Mouse (Mus musculus) midbrain, embryonic 14.5 days (tissue): Measurements from ENCODE around the gene Tns3. TPM values are rescaled to one million over a fixed set of nuclear protein-coding genes. Genes with fewer than 3 reads are reported as not detected.
A peak's percentile ranks its signal among the peaks of the same experiment; 100 is the strongest.

Experiments
- ATAC-seq: fragments of 200-750 bp; cut with Nextera tagmentation; 2 replicates; pipeline ENCODE4 v1.8.0; 2017; ENCODE audit warnings: moderate number of reproducible peaks, moderate library complexity; ENCODE audit not compliant: low FRiP score, low TSS enrichment
- DNase-seq: peaks from one replicate; pipeline ENCODE4 v3.0.0-alpha.2; 2015
- H3K27ac ChIP-seq: fragments of 300-500 bp; sonication (generic); replicated peaks from 2 replicates; pipeline ENCODE4 v1.5.1; 2014; ENCODE audit warnings: mild to moderate bottlenecking, low read depth, low read length, moderate library complexity
- H3K27me3 ChIP-seq: fragments of 300-500 bp; sonication (generic); 2 replicates; pipeline ENCODE4 v1.6.1; 2014; ENCODE audit warnings: low read length, control low read depth, mixed read lengths; ENCODE audit not compliant: control insufficient read depth, insufficient read depth
- H3K36me3 ChIP-seq: fragments of 300-500 bp; sonication (generic); 2 replicates; pipeline ENCODE4 v1.6.1; 2014; ENCODE audit warnings: low read length, control low read depth; ENCODE audit not compliant: control insufficient read depth, insufficient read depth
- H3K4me1 ChIP-seq: fragments of 300-500 bp; sonication (generic); 2 replicates; pipeline ENCODE4 v1.6.1; 2014; ENCODE audit warnings: mild to moderate bottlenecking, antibody characterized with exemption, low read length, control low read depth; ENCODE audit not compliant: control insufficient read depth, insufficient read depth
- H3K4me2 ChIP-seq: fragments of 300-500 bp; sonication (generic); 2 replicates; pipeline ENCODE4 v1.6.1; 2014; ENCODE audit warnings: mild to moderate bottlenecking, low read length, moderate library complexity
- H3K4me3 ChIP-seq: fragments of 300-500 bp; sonication (generic); replicated peaks from 2 replicates; pipeline ENCODE4 v1.5.1; 2014; ENCODE audit warnings: low read depth, low read length
- H3K9ac ChIP-seq: fragments of 300-500 bp; sonication (generic); replicated peaks from 2 replicates; pipeline ENCODE4 v1.6.1; 2014; ENCODE audit warnings: mild to moderate bottlenecking, low read length, moderate library complexity
- H3K9me3 ChIP-seq: fragments of 300-500 bp; sonication (generic); 2 replicates; pipeline ENCODE4 v1.6.1; 2016; ENCODE audit warnings: low read length, control low read depth, mixed read lengths; ENCODE audit not compliant: control insufficient read depth
- WGBS: fragments of 180-500 bp; shearing (Covaris S2); extraction: QIAGEN DNeasy Blood & Tissue Kit; methylation state at CpG from one replicate; pipeline ENCODE4 v1.1.7; 2014; 5-methylcytosine and 5-hydroxymethylcytosine counted together
- polyA plus RNA-seq: library from polyadenylated mRNA; unstranded; fragments of >200 nt; fragmentation: Nextera tagmentation; extraction: Ambion mirVana; gene quantifications from 2 replicates; pipeline ENCODE4 v1.2.1, GENCODE M21; 2014

Gene Tns3
- polyA plus RNA-seq, 1 experiment from 2014 or later = 4.4 TPM

- H3K9ac ChIP-seq = no peak overlapping the region
- H3K4me3 ChIP-seq = no peak overlapping the region
- no peak for DNase-seq
- H3K27me3 ChIP-seq = no peaks in the 10 kb centered on the region
- no peak overlapping the region for H3K4me2 ChIP-seq
- 91% methylated on average over 10 of the region's 10 CpGs for WGBS
- no peaks in the 10 kb centered on the region for H3K9me3 ChIP-seq
- no peaks in the 10 kb centered on the region for H3K4me1 ChIP-seq
- H3K36me3 ChIP-seq = no peaks in the 10 kb centered on the region
- ATAC-seq = no peak
- no peak overlapping the region for H3K27ac ChIP-seq
Measured at GRCm38 (mm10) chr11:8604789-8605569, 59.4 kb downstream of the Tns3 start.

DNA sequence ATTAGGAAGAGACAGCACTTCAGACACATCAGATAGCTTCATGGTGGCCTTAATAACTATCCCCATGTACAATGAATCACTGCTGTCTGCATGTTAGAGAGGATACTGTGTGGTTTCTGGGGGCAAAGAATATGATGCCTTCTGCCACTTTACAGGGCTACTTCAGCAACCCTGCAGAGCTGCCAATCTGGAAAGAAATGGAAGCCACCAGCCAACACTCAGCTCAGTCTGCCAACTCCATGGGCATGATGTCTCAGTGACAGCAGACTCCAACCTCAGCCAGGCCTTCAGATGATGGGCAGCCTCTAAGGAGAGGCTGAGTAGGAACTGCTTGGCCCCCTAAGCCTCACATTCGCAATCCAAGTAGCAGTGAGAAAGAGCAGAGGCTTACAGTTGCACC lies 61.7 kb downstream of the Tns3 start:
- WGBS = 97% methylated on average over 1 of the region's 1 CpGs
- no peaks in the 10 kb centered on the region for H3K36me3 ChIP-seq
- no peaks in the 10 kb centered on the region for H3K9me3 ChIP-seq
- no peaks in the 10 kb centered on the region for H3K4me1 ChIP-seq
- no peak overlapping the region for H3K27ac ChIP-seq
- H3K4me3 ChIP-seq = no peak overlapping the region
- H3K4me2 ChIP-seq = no peak overlapping the region
- DNase-seq = no peak
- no peaks in the 10 kb centered on the region for H3K27me3 ChIP-seq
- ATAC-seq = no peak
- no peak overlapping the region for H3K9ac ChIP-seq

- peak; percentile 50 for DNase-seq
Measured at GRCm38 (mm10) chr11:8601411-8601821, 62.9 kb downstream of the Tns3 start.

GRCm38 (mm10) chr11:8595642-8596041 lies 68.7 kb downstream of the Tns3 start:
- no peak for ATAC-seq
- DNase-seq = no peak
- 94% methylated on average over 5 of the region's 5 CpGs for WGBS

More at GRCm38 (mm10) chr11:8601411-8601821, 62.9 kb downstream of the Tns3 start:
- H3K4me3 ChIP-seq = no peak overlapping the region
- H3K27ac ChIP-seq = 0 out of 2 replicates have a peak overlapping the region, but pooled peaks have one; percentile 13
- 12% methylated on average over 7 of the region's 7 CpGs for WGBS
- H3K9ac ChIP-seq = no peak overlapping the region
- no peaks in the 10 kb centered on the region for H3K4me1 ChIP-seq
- H3K9me3 ChIP-seq = no peaks in the 10 kb centered on the region
- H3K36me3 ChIP-seq = no peaks in the 10 kb centered on the region
- ATAC-seq = peak; percentile 79
- H3K4me2 ChIP-seq = no peak overlapping the region
- H3K27me3 ChIP-seq = no peaks in the 10 kb centered on the region

GRCm38 (mm10) chr11:8593172-8593571 lies 71.2 kb downstream of the Tns3 start:
- 85% methylated on average over 3 of the region's 3 CpGs for WGBS
- Histone ChIP-seq H3K4me1 (no peaks in the 10 kb centered on the region), H3K27me3 (no peaks in the 10 kb centered on the region), H3K4me2 (no peak overlapping the region), H3K9ac (no peak overlapping the region), H3K9me3 (no peaks in the 10 kb centered on the region), H3K36me3 (no peaks in the 10 kb centered on the region), H3K27ac (no peak overlapping the region), H3K4me3 (no peak overlapping the region)
- no peak for ATAC-seq
- no peak for DNase-seq

More at GRCm38 (mm10) chr11:8595642-8596041, 68.7 kb downstream of the Tns3 start:
- H3K4me2 ChIP-seq = no peak overlapping the region
- no peak overlapping the region for H3K9ac ChIP-seq
- no peaks in the 10 kb centered on the region for H3K27me3 ChIP-seq
- no peaks in the 10 kb centered on the region for H3K9me3 ChIP-seq
- no peaks in the 10 kb centered on the region for H3K4me1 ChIP-seq
- H3K36me3 ChIP-seq = no peaks in the 10 kb centered on the region
- no peak overlapping the region for H3K4me3 ChIP-seq
- no peak overlapping the region for H3K27ac ChIP-seq

DNA sequence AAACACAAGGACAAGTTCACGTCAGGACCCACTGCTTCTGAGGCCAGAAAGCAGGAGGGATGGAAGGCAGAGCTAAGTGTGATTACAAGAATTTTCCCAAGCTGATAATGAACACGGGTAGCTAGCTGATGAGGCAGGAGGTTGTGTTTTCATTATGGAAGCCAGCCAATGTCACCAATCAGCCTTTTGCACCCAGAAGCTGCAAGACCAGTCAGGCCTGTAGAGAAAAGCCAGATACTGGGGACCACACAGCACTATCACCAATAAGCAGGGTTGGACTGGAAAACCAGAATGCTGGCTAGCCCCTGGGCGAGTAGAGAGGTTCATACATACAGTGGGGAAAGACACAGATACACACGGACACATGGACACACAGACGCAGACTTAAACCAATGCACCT lies 73.1 kb downstream of the Tns3 start:
- no peak overlapping the region for H3K9ac ChIP-seq
- H3K27me3 ChIP-seq = no peaks in the 10 kb centered on the region
- H3K9me3 ChIP-seq = no peaks in the 10 kb centered on the region
- DNase-seq (no peak), ATAC-seq (no peak)
- no peak overlapping the region for H3K27ac ChIP-seq
- H3K4me2 ChIP-seq = no peak overlapping the region
- H3K4me3 ChIP-seq = no peak overlapping the region
- WGBS = 95% methylated on average over 5 of the region's 5 CpGs
- no peaks in the 10 kb centered on the region for H3K36me3 ChIP-seq
- H3K4me1 ChIP-seq = no peaks in the 10 kb centered on the region

DNA sequence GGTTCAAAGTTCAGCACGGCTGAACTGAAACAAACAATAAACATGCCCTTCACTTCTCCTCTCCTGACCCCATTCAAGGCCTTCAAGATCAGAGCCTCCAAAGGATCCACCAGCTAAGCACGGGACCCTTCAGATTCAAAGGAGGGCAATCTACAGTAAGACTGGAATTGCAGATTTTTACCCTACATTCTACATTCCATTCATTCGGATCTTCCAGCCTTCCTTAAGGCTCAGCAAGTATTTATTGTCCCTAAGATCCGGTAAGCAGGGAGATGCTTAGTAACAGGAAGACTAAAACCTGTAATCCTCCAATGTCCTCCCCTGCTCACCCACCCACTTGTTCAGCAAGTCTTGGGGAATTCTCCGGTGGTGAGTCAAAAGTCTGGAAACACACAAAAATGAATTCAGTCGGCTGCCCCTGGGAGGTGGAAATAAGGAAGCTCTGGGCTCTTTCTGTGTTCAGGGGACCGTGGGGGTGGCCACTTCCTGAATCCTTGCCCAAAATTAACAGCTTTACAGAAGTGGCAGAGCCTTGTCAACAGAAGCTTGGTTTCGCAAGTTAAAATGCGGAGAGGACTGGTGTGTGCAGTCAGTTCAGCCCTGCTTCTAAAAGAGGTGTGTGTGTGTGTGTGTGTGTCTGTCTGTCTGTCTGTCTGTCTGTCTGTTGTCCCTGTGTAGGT lies 75.0 kb downstream of the Tns3 start:
- no peak for DNase-seq
- Histone ChIP-seq H3K27ac (no peak overlapping the region), H3K4me2 (no peak overlapping the region), H3K4me3 (no peak overlapping the region), H3K9me3 (no peaks in the 10 kb centered on the region), H3K4me1 (peaks cover 5% of the 10 kb centered on the region; the same call in 1 of the 2 replicates), H3K9ac (no peak overlapping the region), H3K36me3 (no peaks in the 10 kb centered on the region), H3K27me3 (no peaks in the 10 kb centered on the region)
- 69% methylated on average over 9 of the region's 9 CpGs for WGBS
- no peak for ATAC-seq

- no peaks in the 10 kb centered on the region for H3K9me3 ChIP-seq
Measured at GRCm38 (mm10) chr11:8587941-8588340, 76.4 kb downstream of the Tns3 start.

More at GRCm38 (mm10) chr11:8587941-8588340, 76.4 kb downstream of the Tns3 start:
- WGBS = 91% methylated on average over 3 of the region's 3 CpGs
- ATAC-seq = no peak
- Histone ChIP-seq H3K9ac (no peak overlapping the region), H3K4me1 (peaks cover 5% of the 10 kb centered on the region; the same call in 1 of the 2 replicates), H3K36me3 (no peaks in the 10 kb centered on the region), H3K27ac (no peak overlapping the region), H3K27me3 (no peaks in the 10 kb centered on the region), H3K4me3 (no peak overlapping the region), H3K4me2 (no peak overlapping the region)
- DNase-seq = no peak
